Mouse (Mus musculus) megakaryocyte, adult 5-6 weeks (primary cell): Measurements from ENCODE around the gene Lama4. TPM values are rescaled to one million over a fixed set of nuclear protein-coding genes. Genes with fewer than 3 reads are reported as not detected.

Experiments used
- ATAC-seq: 2 replicates; pipeline ENCODE4 v1.8.0; 2016; ENCODE audit warnings: mild to moderate bottlenecking, inconsistent platforms; ENCODE audit not compliant: poor library complexity, severe bottlenecking
- total RNA-seq, 2 experiments: library from RNA; stranded (forward) in 1 of 2; stranded (reverse) in 1 of 2; fragments of 153-499, 151-499 nt in 1 of 2; fragments of 221-1000, 200-1000 nt in 1 of 2; gene quantifications; 2 replicates each; pipeline versions ENCODE4 v1.2.3 to v1.2.4; 2015 to 2017

Gene Lama4
- total RNA-seq (2015) (0.09 TPM in 1 of 2 replicates, not detected in the other), total RNA-seq (2017) (0.04 TPM in 2 replicates)

GRCm38 (mm10) chr10:38965075-38965781 lies at the start of gene Lama4:
TSS of gene Lama4 (plus strand) at chr10:38965515.
- no peak for ATAC-seq

- no peak for ATAC-seq
Observed at GRCm38 (mm10) chr10:38916027-38916617, 49.2 kb upstream of the Lama4 start.

- ATAC-seq = no peak
Observed at GRCm38 (mm10) chr10:38928940-38929697, 36.2 kb upstream of the Lama4 start.

GRCm38 (mm10) chr10:38944701-38945100 lies 20.6 kb upstream of the Lama4 start:
- no peak for ATAC-seq

- no peak for ATAC-seq
Observed at GRCm38 (mm10) chr10:38961920-38962319, 3.4 kb upstream of the Lama4 start.

GRCm38 (mm10) chr10:38964719-38965074 lies 618 bp upstream of the Lama4 start:
- no peak for ATAC-seq

GRCm38 (mm10) chr10:38965857-38966256 lies 542 bp downstream of the Lama4 start:
- no peak for ATAC-seq

GRCm38 (mm10) chr10:38966646-38967045 lies 1.3 kb downstream of the Lama4 start:
- no peak for ATAC-seq

GRCm38 (mm10) chr10:38968326-38969072 lies 3.2 kb downstream of the Lama4 start:
- ATAC-seq = no peak

- no peak for ATAC-seq
Observed at GRCm38 (mm10) chr10:38969543-38969942, 4.2 kb downstream of the Lama4 start.

- ATAC-seq = no peak
Observed at GRCm38 (mm10) chr10:38969975-38970374, 4.7 kb downstream of the Lama4 start.

GRCm38 (mm10) chr10:38972221-38972946 lies 7.1 kb downstream of the Lama4 start:
- ATAC-seq = no peak

GRCm38 (mm10) chr10:38973016-38973415 lies 7.7 kb downstream of the Lama4 start:
- no peak for ATAC-seq

- no peak for ATAC-seq
Observed at GRCm38 (mm10) chr10:38978195-38978594, 12.9 kb downstream of the Lama4 start.

- no peak for ATAC-seq
Observed at GRCm38 (mm10) chr10:38979699-38980098, 14.4 kb downstream of the Lama4 start.

GRCm38 (mm10) chr10:38980980-38981379 lies 15.7 kb downstream of the Lama4 start:
- ATAC-seq = no peak

GRCm38 (mm10) chr10:38984358-38985075 lies 19.2 kb downstream of the Lama4 start:
- ATAC-seq = no peak

GRCm38 (mm10) chr10:38986053-38986452 lies 20.7 kb downstream of the Lama4 start:
- no peak for ATAC-seq

GRCm38 (mm10) chr10:38992827-38993226 lies 27.5 kb downstream of the Lama4 start:
- ATAC-seq = no peak
